Mouse (Mus musculus): ENCODE measurements at regions not wholly inside any gene's neighbourhood (a gene's known extent, or its start where the extent isn't known, plus 50 kb on each side); places are given as distances from the start of the nearest gene placed in this dataset.

DNA sequence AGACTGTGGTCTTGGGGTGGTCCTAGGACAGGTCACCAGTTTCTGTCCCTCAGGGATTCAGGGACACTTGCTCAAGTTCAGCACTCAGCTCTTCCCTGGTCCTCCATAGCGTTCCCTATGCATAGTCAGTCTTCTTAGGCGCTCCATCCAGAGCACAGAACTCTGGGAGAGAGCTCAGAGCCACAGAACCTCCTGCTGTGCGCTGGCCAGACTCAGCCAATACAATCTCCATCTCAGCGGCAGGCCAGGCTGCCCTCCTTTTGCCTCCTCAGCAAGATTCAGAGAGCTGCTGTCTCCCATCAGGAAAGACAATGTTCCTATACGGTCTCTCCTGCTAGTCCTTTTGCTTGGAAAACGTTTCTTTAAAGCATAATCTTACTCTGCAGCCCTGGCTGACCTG lies 51.1 kb upstream of the Otos start:
- DNase-seq (ENCODE audit: low spot score in 2 of 2): no peak
- intact Hi-C loops (cut with DNase I): loop anchor here (1.0 kb wide), 1 partner anchor 129 kb away; no protein-coding TSS in a partner anchor

DNA sequence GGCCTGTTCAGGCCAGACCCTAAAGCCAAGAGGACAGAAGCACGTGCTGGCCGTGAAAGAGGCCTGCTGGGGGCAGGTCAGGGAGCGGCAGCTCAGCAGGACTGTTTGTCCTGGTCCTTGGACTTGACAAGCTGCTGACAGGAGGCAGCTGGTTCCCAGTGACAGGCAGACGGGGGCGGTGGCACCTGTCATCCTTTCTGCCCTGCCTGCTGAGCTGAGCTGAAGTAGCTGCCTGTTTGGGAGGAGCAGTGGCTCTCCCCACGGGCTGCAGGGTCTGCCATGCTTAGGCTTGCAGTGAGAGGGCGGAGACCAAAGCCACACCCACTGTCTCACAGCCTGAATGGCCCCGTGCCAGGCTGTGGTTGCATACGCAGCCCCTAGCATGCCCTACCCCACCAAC lies 50.4 kb upstream of the Otos start:
- peak in 1 of 2 experiments; percentile 35 for DNase-seq (ENCODE audit: low spot score in 2 of 2)
- intact Hi-C loops (cut with DNase I): no loop called here

DNA sequence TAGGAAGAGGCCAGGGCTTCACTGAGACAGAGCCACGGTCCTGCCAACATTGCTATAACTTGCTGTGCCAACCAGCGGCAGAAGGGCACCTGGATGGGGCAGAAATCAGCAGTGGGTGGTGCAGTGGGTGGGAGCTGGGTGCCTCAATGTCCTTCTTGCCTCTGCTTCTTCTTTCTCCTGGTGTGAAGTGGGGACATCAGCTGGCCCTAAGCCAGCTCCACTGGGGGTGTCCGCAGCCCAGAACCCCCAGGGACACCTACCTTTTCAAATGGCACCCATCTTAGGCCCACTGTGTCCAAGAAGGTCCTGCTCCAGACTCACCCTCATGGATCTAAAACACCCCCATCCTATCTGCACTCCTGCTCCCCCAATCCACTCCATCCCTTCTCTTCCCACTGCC lies 49.9 kb upstream of the Otos start:
- DNase-seq (ENCODE audit: low spot score in 2 of 2): no peak
- intact Hi-C loops (cut with DNase I): no loop called here

Measured in left cerebral cortex, postnatal 36 days (tissue).